Mouse (Mus musculus): Measurements from ENCODE around the gene Baz1a.

The Baz1a gene

GRCm38 (mm10) chr12:54844415-54844814 is 169.7 kb downstream of the Baz1a start:
- no peak for DNase-seq
